Mouse (Mus musculus) lung, adult 2 months (tissue): ENCODE measurements around the gene Gnb1.

Source experiments
- CTCF ChIP-seq: fragments of 200-500 bp; IDR thresholded peaks from 2 replicates; pipeline ENCODE4 v1.5.1; 2011; ENCODE audit warnings: mild to moderate bottlenecking, low read length, control low read depth; ENCODE audit not compliant: insufficient read depth
- POLR2A ChIP-seq: fragments of 200-500 bp; IDR thresholded peaks from 2 replicates; pipeline ENCODE4 v1.6.1; 2011; ENCODE audit warnings: low read depth, mild to moderate bottlenecking, control low read depth, low read length, borderline replicate concordance; ENCODE audit errors: extremely low read depth

DNA sequence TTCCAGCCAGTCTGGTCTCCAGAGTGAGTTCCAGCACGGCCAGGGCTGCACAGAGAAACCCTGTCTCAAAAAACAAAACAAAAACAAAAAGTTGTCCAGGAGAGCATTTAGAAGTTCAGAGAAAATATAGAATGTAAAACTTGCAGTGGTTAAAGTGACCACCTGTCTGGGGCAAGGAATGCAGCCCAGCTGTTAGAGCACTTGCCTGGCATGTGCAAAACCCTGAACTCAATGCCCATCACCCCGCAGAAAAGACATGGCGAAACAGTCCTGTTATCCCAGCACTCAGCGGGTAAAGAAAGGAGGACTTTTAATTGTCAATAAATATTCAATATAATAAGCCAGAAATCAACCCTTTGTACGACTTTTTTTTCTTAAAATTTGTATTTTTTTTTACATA is 32.6 kb upstream of the Gnb1 start:
- TF ChIP-seq POLR2A (no peak), CTCF (no peak)
